Mouse (Mus musculus): Measurements from ENCODE around the gene Fam69b.

Fam69b gene

DNA sequence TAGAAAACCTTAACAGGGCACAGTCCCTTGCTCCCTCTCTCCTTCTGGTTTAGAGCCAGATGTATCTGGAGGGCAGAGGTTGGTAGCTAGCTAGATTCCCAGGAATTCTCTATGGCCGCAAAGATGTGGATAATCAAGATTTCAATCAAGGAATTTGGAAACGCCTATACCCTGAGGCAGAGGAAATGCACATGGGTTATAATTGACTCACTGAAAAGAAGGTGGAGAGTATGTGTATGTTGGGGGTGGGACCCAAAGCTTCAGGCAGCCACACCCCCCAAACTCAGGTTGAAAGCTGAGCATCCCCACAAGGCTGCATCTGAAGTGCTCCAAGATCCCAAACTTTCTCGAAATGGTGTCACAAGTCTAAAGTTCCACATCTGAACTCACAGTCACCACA, 29.8 kb upstream of the Fam69b start:
- no peak for DNase-seq (ENCODE audit: low spot score in 2 of 2)

DNA sequence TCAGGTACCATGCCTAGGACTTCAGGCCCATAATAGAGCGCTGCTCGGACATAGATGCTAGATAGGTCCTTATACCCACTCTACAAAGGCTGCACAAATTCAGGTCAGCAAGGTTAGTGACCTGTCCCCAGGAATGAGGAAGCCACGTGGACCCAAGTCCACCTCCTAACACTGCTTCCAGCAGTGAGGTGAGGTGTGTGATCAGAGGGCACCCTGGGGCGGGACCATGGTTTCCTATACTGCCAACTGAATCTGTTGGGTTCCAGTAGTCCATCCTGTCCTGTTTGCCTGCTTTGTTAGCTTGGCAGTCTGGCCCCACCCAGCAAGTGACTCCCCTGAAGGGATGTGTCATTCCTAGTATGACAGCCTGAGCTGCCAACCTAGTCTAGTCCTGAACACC, 28.3 kb upstream of the Fam69b start:
- no peak for DNase-seq (ENCODE audit: low spot score in 2 of 2)

DNA sequence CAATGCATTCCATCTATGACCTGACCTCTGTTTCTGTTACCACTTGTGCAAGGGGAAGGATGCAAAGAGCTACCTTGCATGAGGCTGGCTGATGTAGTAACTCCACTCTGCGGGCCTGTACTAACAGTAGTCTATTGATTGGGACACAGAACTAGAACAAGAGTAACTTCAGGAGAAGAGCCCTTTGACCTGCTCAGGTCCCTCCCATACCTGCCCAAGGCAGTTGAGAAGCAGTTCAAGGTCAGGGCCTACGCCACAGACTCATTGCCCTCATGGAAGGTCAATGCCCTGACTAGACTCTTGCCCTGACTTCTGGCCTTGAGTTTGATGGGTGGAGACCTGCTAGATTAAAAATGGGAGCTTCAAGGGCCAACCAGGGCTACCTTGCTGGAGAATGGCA, 27.6 kb upstream of the Fam69b start:
- no peak for DNase-seq (ENCODE audit: low spot score in 2 of 2)

DNA sequence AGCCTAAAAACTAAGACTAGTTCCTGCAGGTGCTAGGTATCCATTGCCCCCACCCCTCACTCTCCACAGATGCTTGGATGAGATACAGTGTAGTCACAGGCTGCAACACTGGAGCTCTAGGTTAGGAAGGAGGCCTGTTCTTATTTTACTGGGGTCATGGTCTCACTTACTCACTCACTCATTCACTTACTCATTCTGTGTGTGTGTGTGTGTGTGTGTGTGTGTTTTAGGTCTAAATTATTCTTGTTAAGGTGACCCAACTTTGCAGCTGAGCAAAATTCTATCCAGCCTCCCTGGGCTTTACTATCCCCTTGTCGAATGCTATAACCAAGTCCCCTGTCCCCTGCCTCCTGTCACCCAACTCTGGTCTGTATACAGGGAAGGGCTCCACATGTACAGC, 26.7 kb upstream of the Fam69b start:
- DNase-seq (ENCODE audit: low spot score in 2 of 2), result no peak

DNA sequence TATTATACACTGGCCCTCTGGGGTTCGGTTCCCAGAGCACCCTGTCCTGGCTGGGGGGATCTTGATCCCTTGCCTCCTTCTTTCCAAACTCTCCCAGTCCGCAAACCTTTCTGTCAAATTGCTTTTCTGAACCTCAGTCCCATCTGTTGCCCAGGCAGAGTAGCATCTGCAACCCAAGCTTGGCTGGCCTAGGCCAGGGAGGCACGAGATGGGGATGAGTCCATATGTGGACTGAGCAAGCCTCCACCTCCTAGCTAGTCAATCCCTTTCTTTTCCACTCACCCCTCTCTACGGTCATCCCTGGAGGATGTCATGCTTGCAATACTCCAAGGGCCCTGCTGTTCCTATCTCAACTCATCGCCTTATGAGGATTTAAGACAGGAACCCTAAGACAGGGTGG, 25.6 kb upstream of the Fam69b start:
- DNase-seq (ENCODE audit: low spot score in 2 of 2), result no peak

DNA sequence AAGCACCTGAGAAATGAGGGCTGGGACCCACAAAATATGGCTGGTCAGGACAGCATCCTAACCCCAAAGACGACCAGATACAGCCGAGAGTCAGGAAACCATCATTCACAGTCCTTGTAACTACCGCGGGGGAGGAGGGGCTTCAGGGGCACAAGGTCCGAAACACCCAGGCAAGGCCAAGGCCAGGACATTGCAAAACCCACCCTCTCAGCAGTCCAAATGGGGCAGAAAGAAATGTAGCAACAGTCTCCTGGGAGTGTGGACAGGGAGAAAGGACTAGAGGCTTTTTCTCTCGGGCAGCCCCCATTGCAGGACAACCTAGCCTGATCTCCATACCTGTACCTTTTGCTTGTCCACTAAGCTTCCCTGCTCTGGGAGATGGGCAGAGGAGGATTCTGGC, 25.1 kb upstream of the Fam69b start:
- DNase-seq (ENCODE audit: low spot score in 2 of 2), result no peak

DNA sequence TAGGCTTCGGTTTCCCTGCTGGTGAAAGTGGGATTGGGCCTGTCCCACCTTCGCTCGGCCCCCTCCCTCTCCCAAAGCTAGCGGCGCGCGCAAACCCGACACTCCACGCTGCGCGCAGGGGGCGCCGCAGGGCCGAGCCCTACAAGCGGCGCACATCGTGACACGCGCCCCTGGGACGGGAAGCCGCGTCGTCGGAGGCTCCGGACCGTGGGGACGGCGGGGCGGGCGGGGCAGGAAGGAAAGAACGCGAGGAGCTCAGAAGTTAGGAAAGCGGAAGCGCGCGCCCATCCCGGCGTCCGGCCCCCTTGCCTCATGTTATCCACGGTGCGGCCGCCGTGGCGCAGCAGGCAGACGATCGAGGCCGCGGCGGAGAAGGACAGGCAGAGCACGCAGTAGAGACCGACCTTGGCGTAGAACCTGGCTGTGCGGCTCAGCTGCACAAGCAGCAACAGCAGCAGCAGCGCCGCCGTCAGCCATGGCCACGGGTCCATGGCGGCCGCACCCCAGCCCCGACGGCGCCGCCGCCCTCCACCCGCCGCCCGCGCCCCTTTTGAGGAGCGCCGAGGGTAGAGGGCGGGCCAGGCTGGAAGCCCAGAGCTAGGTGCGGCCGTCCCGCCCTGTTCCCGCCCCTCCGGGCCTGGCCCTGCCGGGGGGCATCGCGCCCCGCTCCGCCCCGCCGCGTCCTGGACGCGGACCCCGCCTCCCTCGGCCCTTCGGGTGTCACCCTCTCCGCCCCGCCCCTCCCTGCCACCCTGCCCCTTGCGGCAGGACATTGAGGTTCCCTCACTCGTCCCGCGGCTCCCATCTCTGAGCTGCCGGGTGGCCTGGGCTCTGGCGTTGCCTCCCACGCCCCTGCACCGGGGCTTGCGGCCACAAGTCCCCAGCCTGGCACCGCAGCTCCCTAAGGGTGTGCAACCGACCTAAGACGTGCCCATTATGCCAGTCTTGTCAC, 24.3 kb upstream of the Fam69b start, which contains the start of gene Agpat2:
TSS of gene Agpat2 (minus strand) at position 698 of the 952 bp plus-strand sequence.
- DNase-seq (ENCODE audit: low spot score in 2 of 2), result no peak

DNA sequence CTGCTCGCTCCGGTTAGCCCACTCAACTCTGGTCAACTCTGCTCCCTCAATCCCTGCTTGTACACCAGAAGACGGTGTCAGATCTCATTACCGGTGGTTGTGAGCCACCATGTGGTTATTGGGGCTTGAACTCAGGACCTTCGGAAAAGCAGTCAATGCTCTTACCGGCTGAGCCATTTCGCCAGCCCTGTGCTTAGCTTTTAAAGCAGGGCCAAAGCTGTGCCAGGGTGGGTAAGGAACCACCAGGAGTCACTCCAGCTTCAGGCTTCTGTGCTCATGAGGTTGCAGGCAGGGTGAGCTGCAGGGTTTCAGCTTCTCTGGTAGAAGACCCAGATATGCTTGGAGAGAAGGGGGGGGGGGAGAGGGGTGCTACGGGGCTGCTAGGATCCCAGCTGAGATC, 22.9 kb upstream of the Fam69b start:
- DNase-seq (ENCODE audit: low spot score in 2 of 2), result no peak

DNA sequence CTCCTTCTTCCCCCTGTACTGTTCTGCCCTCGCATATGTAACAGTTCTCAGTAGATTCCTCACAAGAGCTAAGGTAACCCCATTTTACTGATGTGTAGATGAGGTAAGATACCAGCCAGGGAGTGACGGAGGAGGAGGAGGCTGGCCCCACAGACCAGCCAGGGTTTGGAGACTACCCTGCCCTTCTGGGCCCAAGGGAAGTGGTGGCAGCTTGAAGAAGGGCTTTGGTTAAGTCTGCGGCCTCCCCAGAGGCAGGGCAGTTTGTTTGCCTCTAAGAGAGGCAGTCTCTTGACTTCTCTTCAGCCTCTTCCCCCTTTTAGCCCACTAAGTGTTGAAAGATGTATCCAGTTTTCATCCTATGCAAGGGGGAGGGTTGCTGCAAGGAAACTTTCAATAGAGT, 21.7 kb upstream of the Fam69b start:
- DNase-seq (ENCODE audit: low spot score in 2 of 2), result no peak

DNA sequence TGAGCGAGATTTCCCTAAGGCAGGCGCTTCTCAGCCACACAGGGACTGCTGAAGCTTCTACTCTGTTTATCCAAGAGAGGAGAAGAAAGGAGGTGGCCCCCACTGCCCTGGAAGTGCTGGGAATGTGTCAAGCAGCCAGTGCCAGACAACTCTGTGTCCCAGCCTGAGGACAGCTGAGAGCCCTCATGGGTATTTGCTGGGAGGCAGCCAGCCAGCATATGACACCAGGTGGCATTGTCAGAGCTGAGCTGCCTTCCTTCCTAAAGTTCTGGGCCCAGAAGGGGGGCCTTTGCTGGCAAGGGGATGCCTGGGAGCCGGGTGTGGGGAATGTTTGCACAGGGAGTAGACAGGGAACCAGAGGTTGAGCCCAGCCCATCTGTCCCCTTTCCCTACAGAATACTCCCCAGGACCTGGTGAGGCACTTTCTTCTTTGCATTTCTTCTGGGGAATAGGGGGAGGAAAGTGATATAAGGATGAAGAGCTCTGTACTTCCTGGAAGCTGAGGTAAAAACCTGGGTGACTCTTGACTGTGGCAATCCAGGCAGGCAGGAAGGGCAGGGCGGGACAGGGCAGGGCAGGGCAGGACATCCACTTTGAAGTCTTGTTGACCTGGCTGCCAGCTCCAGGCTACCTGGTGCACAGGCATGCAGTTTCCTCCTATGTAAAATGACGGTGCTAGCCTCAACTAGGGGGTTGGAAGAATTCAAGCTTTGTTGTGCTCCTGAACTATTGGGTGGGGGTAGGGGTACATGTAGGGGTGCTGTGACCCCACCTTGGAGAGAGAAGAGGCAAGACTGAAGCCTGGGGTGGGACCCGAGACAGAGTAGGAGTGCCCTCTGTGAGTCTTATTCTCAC, 21.0 kb upstream of the Fam69b start:
- DNase-seq (ENCODE audit: low spot score in 2 of 2), result no peak

DNA sequence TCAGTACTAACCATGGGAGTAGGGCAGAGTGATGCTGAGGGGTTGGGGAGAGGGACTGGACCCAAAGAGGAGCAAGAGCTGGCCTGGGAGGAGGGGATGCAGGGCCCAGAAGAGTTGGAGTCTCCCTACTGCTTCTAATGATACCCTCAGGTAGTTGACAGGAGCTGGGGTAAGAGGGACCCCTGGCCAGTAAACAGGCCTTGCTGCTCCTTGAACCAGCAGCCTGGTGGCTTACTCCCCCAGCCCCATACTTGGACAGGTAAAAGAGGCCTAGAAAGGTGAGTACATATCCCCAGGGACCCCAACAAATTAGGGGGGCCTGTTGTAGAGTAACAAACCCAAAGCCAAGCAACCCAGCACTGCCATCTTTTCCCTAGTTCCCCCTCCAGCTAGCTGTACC, 19.5 kb upstream of the Fam69b start:
- DNase-seq (ENCODE audit: low spot score in 2 of 2), result no peak

DNA sequence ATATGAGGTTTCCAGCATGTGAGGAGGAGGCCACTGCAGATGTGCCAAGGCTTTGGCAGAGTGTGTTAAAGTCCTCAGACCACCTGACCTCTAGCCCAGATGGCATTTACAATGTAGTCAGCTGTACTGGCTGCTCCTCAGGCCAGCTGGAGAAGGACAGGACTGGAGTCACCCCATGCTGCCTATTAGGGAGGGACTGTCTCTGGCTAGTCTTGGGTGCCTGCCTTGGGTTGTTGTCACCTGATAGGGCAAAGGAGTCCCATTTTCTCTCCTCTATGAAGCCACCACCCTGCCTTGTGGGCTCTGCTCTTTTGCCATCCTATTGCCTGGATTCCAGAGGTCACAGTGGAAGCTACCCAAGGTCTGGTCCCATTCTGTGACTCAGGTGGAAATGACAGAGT, 19.0 kb upstream of the Fam69b start:
- no peak for DNase-seq (ENCODE audit: low spot score in 2 of 2)

DNA sequence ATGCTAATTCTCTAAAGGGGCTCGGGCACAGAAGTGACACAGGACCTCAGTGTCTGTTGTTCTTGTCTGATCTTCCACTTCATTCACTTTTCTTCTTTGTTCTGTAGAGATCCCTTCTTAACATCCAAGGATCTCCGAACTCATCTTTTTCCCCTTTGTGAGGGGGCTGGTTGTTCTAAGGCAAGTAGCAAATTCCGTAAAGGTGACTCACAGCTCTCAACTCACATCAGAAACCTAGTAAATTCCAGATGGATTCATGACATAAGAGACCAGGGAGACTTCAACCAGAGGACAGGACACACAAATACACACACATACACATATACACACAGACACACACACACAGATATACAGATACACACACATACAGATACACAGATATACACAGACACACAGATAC, 17.7 kb upstream of the Fam69b start:
- DNase-seq (ENCODE audit: low spot score in 2 of 2), result no peak

DNA sequence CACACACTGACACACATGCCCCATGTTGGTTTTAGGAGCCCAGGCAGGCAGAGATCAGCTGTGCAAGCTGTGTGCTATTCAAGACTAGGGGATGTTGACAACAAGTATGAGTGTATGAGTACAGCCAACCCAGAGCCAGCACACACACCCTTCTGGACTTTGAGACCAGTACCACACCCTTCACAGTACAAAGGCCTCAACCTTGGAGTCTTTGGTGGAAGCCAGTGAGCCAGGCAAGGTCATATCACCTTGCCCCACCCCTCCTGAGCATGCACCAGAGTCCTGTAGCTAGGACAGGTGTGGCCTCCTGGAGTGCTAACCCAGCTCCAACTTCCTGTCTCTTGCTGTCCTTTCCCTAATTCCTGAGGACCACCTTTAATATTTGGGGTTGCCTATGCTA, 17.2 kb upstream of the Fam69b start:
- DNase-seq (ENCODE audit: low spot score in 2 of 2), result no peak

DNA sequence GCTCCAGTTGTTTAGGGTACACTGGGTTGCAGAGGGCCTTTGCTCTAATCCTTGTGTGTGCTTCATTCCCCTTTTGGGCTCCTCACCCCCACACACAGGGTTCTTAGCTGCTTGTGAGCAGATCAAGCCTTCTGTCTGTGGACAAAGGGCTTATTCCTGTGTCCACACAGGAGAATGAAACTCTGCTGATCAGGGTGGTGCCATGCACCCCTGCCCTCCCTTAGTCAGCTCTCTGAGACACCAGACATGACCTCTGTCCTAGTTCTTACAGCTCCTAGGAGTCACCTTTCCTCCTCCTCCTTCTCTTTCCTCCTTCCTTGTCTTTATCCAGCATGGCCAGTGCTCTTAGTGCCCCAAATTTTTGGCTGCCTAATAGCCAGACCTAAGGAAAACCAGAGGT, 16.4 kb upstream of the Fam69b start:
- no peak for DNase-seq (ENCODE audit: low spot score in 2 of 2)

DNA sequence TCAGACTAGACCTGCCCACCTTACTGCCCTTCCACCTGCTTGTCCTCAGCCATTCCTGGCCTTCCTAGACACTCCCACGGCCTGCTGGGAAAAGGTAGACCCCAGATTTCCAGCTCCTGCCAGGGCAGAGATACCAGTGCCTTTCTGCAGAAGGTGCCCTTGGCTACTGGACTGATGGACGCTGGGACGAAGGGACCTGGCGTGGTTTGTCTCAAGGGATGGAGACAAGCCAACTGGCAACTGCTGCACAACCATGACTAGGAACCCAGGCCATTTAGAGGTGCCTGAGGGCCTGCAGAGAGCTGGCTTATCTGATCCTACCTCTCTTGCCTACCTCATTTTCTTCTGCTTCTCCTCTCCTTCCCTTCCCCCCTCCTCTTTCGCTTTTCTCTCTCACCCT, 13.4 kb upstream of the Fam69b start:
- no peak for DNase-seq (ENCODE audit: low spot score in 2 of 2)

DNA sequence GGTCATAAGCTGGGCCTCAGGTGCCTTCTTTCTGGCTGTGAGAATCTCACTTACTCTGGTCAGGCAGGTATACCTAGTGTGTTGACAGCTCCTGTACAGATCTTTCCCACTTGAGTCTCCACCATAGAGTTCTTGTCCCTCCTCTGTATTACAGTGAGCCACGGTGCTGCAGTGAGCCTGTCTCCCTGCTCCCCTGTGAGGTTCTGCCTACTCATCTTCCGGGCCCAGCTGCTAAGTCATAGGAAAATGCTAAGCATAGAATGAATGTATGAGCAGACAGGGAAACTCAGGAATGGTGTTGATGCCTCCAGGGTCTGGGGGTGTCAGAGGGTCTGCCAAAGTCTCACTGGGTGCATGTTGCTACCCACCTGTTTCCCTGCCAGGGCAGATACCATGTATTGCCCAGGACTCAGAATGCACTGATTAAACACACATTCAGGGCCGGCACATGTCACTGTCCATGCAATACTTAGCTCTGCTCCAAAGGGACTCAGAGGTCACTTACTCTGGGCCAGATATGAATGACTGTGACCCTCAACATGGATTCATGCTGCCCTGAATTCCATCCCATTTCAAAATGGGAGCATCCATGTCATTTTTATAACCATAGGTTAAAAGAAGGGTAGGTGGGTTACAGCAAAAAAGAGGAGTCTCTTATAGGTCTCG, 12.7 kb upstream of the Fam69b start:
- no peak for DNase-seq (ENCODE audit: low spot score in 2 of 2)

DNA sequence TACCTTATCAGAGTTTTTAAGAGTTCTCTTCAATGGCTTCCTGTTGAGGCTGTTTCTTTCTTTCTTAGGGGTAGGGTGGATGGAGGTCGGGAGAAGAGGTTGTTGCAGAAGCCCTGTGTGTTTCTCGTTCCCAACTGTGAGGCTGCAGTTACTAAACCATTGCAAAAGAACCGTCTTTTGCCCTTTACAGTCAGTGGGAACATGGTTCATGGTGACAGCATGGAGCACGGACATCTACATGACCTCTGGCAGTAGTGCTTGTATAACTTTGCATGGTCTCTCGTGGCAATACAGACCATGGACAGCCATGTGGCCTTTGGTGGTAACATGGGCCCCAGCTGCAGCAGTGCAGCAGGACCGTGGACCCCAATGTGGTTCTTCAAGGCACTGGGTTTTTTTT, 10.9 kb upstream of the Fam69b start:
- DNase-seq (ENCODE audit: low spot score in 2 of 2), result no peak

DNA sequence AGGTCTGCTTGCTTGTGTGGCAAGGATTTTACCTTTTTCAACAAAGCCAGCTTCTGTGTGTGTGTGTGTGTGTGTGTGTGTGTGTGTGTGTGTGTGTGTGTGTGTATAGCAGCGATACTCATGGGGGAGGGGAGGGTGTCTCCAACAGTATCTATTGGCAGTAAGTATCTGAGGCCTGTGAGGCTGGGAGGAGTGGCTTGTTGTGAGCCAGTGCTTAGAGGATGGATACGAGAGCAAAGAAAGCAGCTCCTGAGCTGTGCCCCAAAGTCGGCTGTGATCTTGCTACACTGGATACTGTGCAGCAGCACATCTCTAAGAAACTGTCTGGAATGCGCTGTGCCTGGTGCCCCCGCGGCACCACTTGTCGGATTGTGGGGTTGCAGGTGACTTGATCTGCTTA, 10.3 kb upstream of the Fam69b start:
- no peak for DNase-seq (ENCODE audit: low spot score in 2 of 2)

DNA sequence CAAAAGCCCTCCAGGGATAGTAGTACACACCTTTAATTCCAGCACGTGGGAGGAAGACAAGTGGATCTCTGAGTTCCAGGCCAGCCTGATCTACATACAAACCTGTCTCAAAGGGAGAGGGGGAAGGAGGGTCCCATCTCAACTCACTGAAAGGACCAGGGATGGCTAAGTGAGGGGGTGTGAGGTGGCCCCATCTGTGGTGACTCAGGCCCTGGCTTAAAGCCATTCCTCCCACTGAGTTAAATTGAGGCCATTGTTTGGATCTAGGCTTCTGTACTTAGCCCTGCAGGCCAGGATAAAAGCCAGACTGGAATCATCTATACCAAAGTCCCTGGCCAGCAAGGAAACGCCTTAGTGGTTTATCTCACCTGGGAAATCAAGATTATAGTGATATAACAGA, 7.0 kb upstream of the Fam69b start:
- no peak for DNase-seq (ENCODE audit: low spot score in 2 of 2)

DNA sequence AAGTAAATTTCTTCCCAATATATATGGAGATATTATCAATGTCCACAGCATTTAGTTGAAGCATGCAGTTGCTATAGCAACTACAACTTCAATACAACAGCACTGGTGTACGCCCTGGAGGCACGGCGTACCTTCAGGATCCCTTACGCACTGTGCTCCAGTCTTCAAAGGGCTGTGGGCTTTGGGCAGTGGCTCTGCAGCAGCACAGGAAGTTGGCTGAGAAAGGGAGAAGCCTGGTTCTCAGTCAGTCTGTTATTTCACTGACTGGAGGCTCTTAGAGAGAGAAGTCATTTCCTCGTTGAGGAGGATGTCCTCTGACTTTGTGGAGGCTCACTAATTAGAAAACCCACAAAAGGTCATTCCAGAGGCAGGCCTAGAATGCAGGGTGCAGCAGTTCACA, 5.3 kb upstream of the Fam69b start:
- DNase-seq (ENCODE audit: low spot score in 2 of 2), result no peak

DNA sequence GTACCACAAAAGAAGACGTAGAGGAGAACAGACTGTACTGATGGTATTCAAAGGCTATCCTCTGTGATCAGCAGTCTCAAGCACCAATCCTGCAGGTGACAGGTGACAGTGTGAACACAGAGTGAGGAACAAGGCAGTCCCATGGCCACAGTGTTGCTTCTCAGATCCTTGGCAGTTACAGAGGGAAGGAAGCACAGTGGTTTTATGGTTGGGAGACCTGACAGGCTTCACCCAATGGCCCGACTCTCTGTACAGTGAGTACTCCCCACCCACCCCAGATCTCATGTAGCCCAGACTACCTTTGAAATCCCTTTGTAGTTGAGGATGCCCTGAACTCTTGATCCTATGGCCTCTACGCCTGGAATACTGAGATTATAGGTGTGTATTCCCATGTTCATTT, 2.8 kb upstream of the Fam69b start:
- no peak for DNase-seq (ENCODE audit: low spot score in 2 of 2)

All from right cerebral cortex, postnatal 36 days (tissue).